In the genomic region with DNA sequence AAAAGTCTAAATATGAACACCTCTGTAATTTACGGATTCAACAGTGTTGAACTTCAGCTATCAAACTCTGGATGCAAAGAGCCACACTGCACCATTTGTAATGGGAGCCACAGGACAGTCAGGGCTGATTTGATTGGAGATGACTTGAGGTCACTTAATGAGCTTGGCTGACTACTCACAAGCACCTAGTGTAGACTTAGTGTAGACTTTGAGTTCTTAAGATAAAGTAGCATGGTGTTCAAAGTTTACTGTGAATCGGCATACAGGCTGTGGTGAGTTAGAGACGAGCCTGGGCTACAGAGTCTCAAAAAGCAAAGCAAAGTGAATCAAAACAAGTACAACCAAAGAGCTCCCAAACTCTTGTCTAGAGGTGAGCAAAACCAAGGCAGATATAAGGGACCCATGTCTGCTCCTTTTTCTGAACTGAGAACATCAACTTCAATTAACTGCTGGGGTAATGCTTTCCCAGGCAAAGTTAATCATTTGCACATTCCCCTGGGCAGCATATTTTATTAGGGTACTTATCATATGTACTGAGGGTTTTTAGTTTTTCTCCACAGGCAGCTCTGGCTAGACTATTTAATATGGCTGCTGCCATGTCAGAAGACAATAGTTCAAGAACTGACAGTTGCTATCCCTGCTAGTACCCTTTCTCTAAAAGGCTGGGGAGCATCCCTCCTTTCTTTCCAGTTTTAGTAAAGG, we compare ENCODE assay signal across 25 mouse cellular contexts. TPM values are rescaled to one million over a fixed set of nuclear protein-coding genes. Genes with fewer than 3 reads are reported as not detected.
DNase-seq lines count a peak whose midpoint lies in the region; ATAC-seq and TF ChIP-seq lines count a peak whose summit lies in the region.
"Had no signal": no experiment of that assay in that cellular context is flagged by ENCODE, and none has a peak within 500 bp of the region (broad histone marks: within the 10 kb centered on the region; RNA-seq: fewer than 3 reads in every experiment).

No protein-coding gene starts in this region.

- H3K27me3 ChIP-seq in kidney, embryonic 15.5 days, result no peaks in the 10 kb centered on the region
- H3K27me3 ChIP-seq in intestine, embryonic 15.5 days (replicated peaks), result no peaks in the 10 kb centered on the region
- H3K27me3 ChIP-seq in intestine, postnatal 0 days (replicated peaks; ENCODE audit: control insufficient read depth, insufficient read depth, low read length), result no peaks in the 10 kb centered on the region
- H3K27me3 ChIP-seq: embryonic facial prominence, embryonic 12.5 days; embryonic facial prominence, embryonic 15.5 days; hindbrain, embryonic 12.5 days had no signal

- no peak for ATAC-seq in kidney, embryonic 15.5 days (replicated peaks; ENCODE audit: low FRiP score)
- ATAC-seq in intestine, embryonic 15.5 days, result peak; percentile 89
- ATAC-seq in intestine, postnatal 0 days, result peak; percentile 91
- ATAC-seq: activated CD4-positive, CD25-positive, alpha-beta regulatory T cell, adult 4 months; CD4-positive, CD25-positive, alpha-beta regulatory T cell, adult 4 months; forebrain, embryonic 14.5 days; forebrain, postnatal 0 days had no signal

- WGBS in kidney, embryonic 15.5 days, result 88% methylated on average over 3 of the region's 3 CpGs
- WGBS in intestine, embryonic 15.5 days, result 78% methylated on average over 3 of the region's 3 CpGs
- 51% methylated on average over 3 of the region's 3 CpGs for WGBS in intestine, postnatal 0 days

- DNase-seq in kidney, adult 8-10 months, result peak; percentile 22 to 41
- DNase-seq in kidney, postnatal 14 days, result peak; percentile 13
- no peak for DNase-seq in kidney, postnatal 4 days
- DNase-seq in left cerebral cortex, adult 18-20 months (ENCODE audit: low spot score in 2 of 2), result no peak
- no peak for DNase-seq in cerebellum, adult 9-10 months
- DNase-seq: adrenal gland, adult 8-10 months; adrenal gland, postnatal 25 days; cerebellum, adult 18-20 months; cerebellum, adult 9-11 months; cerebellum, postnatal 25 days; forebrain, postnatal 0 days; gastrocnemius, adult 2 months; gastrocnemius, postnatal 14 days; heart, adult 11 months had no signal

- no peak overlapping the region for H3K27ac ChIP-seq in kidney, embryonic 15.5 days
- peak overlapping the region; percentile 29; the same call in 1 of the 2 replicates for H3K27ac ChIP-seq in intestine, embryonic 15.5 days
- H3K27ac ChIP-seq in intestine, postnatal 0 days (ENCODE audit: low read depth, low read length), result peak overlapping the region; percentile 75
- H3K27ac ChIP-seq: embryonic facial prominence, embryonic 12.5 days; embryonic facial prominence, embryonic 15.5 days; gastrocnemius, adult 2 months; hindbrain, embryonic 12.5 days had no signal

- TF ChIP-seq CTCF in intestine, postnatal 0 days (IDR thresholded peaks at IDR 0.05; ENCODE audit: low read depth), result no peak

- H3K9me3 ChIP-seq in kidney, embryonic 15.5 days (replicated peaks), result no peaks in the 10 kb centered on the region
- H3K9me3 ChIP-seq in intestine, embryonic 15.5 days, result no peaks in the 10 kb centered on the region
- no peaks in the 10 kb centered on the region for H3K9me3 ChIP-seq in intestine, postnatal 0 days (ENCODE audit: control insufficient read depth)
- H3K9me3 ChIP-seq: embryonic facial prominence, embryonic 12.5 days; embryonic facial prominence, embryonic 15.5 days; hindbrain, embryonic 12.5 days had no signal

- no peak overlapping the region for H3K4me2 ChIP-seq in kidney, embryonic 15.5 days
- H3K4me2 ChIP-seq in intestine, embryonic 15.5 days (replicated peaks), result no peak overlapping the region; the same call in 1 of the 2 replicates
- H3K4me2 ChIP-seq in intestine, postnatal 0 days (replicated peaks; ENCODE audit: low read depth), result no peak overlapping the region
- H3K4me2 ChIP-seq: embryonic facial prominence, embryonic 12.5 days; embryonic facial prominence, embryonic 15.5 days; heart, embryonic 11.5 days; hindbrain, embryonic 12.5 days had no signal

- H3K4me1 ChIP-seq in kidney, embryonic 15.5 days, result no peaks in the 10 kb centered on the region
- H3K4me1 ChIP-seq in intestine, embryonic 15.5 days (replicated peaks), result 0 out of 2 replicates have a peak, but pooled peaks cover 3% of the 10 kb centered on the region
- peaks cover 9% of the 10 kb centered on the region; the same call in 1 of the 2 replicates for H3K4me1 ChIP-seq in intestine, postnatal 0 days (replicated peaks; ENCODE audit: control insufficient read depth, insufficient read depth, low read length)
- H3K4me1 ChIP-seq: embryonic facial prominence, embryonic 12.5 days; embryonic facial prominence, embryonic 15.5 days; hindbrain, embryonic 12.5 days had no signal

- peaks cover 87% of the 10 kb centered on the region for H3K36me3 ChIP-seq in kidney, embryonic 15.5 days
- peaks cover 16% of the 10 kb centered on the region for H3K36me3 ChIP-seq in intestine, embryonic 15.5 days
- H3K36me3 ChIP-seq in intestine, postnatal 0 days (ENCODE audit: control insufficient read depth, insufficient read depth), result peaks cover 76% of the 10 kb centered on the region

- no peak overlapping the region for H3K4me3 ChIP-seq in kidney, embryonic 15.5 days (replicated peaks)
- no peak overlapping the region for H3K4me3 ChIP-seq in intestine, embryonic 15.5 days (replicated peaks)
- no peak overlapping the region for H3K4me3 ChIP-seq in intestine, postnatal 0 days (ENCODE audit: low read depth, low read length)
- H3K4me3 ChIP-seq: embryonic facial prominence, embryonic 12.5 days; embryonic facial prominence, embryonic 15.5 days; gastrocnemius, adult 2 months; hindbrain, embryonic 12.5 days had no signal

- H3K9ac ChIP-seq in kidney, embryonic 15.5 days, result no peak overlapping the region
- no peak overlapping the region for H3K9ac ChIP-seq in intestine, embryonic 15.5 days
- H3K9ac ChIP-seq in intestine, postnatal 0 days (ENCODE audit: low read depth, low read length), result no peak overlapping the region
- H3K9ac ChIP-seq: embryonic facial prominence, embryonic 12.5 days; embryonic facial prominence, embryonic 15.5 days; forebrain, postnatal 0 days; hindbrain, embryonic 12.5 days had no signal

RNA-seq across cellular contexts. Expression of a gene that starts 15.6 kb away (rescaled TPM):
- 86.7 and 92.9 TPM in 2 replicates for polyA plus RNA-seq in kidney, embryonic 15.5 days (2015; fragmentation: Nextera tagmentation; extraction: Ambion mirVana)
- 98.8 and 110 TPM in 2 replicates for polyA plus RNA-seq in intestine, embryonic 15.5 days (2015; fragmentation: Nextera tagmentation; extraction: Ambion mirVana)
- polyA plus RNA-seq in intestine, postnatal 0 days (2015; fragmentation: Nextera tagmentation; extraction: Ambion mirVana), result 88.2 and 108 TPM in 2 replicates
- total RNA-seq in left cerebral cortex, adult 18-20 months (2021), result 100 to 1,000 TPM; 145 to 151 TPM

RNA-seq across cellular contexts. Expression of a gene that starts 45.2 kb away (rescaled TPM):
- polyA plus RNA-seq in kidney, embryonic 15.5 days (2015; fragmentation: Nextera tagmentation; extraction: Ambion mirVana), result 11.2 and 12.4 TPM in 2 replicates
- polyA plus RNA-seq in intestine, embryonic 15.5 days (2015; fragmentation: Nextera tagmentation; extraction: Ambion mirVana), result 6.5 and 7.4 TPM in 2 replicates
- 2.7 and 3.5 TPM in 2 replicates for polyA plus RNA-seq in intestine, postnatal 0 days (2015; fragmentation: Nextera tagmentation; extraction: Ambion mirVana)
- 10 to 100 TPM; 18.0 to 18.8 TPM for total RNA-seq in left cerebral cortex, adult 18-20 months (2021)
- total RNA-seq: MEL had no signal

Comparison
In these comparisons a context has a peak if more than half of its experiments do, and no peak if none do; other contexts are left out.
1. DNase-seq: peak in kidney, adult 8-10 months (2 of 2) and kidney, postnatal 14 days (single experiment); none in kidney, postnatal 4 days (0 of 2), left cerebral cortex, adult 18-20 months (0 of 2) and cerebellum, adult 9-10 months (single experiment).